9 mouse cellular contexts compared by ENCODE assay signal in the genomic region with DNA sequence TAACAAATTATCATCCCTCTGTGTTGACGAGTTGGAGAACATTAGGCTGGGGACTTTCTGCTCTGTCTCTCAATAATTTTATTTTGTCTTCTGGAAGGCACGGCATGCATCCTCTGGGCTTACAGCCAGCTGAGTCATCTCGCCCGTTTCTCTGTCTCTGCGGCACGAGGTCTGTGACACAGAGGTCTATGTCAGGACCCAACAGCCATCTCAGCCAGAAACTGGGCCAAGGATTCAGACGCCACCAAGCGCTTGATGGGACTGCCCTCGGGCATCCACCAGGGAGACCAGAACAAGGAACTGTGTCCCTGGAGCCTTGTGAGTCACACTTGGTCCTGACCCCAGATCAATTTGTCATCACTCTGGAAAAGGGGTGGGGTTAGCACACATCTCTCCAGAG.
DNase-seq lines count a peak whose midpoint lies in the region; ATAC-seq and TF ChIP-seq lines count a peak whose summit lies in the region.
"Had no signal": no experiment of that assay in that cellular context is flagged by ENCODE, and none has a peak within 500 bp of the region (broad histone marks: within the 10 kb centered on the region; RNA-seq: fewer than 3 reads in every experiment).

No protein-coding gene starts in this region.

- no peak overlapping the region for H3K4me2 ChIP-seq in forebrain, postnatal 0 days (ENCODE audit: low read depth)
- H3K4me2 ChIP-seq in liver, embryonic 11.5 days = no peak overlapping the region
- H3K4me2 ChIP-seq: liver, embryonic 13.5 days had no signal

- H3K4me3 ChIP-seq in bone marrow macrophage, adult 2 months (ENCODE audit: insufficient read depth, low read length) = no peak overlapping the region
- H3K4me3 ChIP-seq in forebrain, postnatal 0 days (ENCODE audit: low read depth, low read length) = no peak overlapping the region
- no peak overlapping the region for H3K4me3 ChIP-seq in liver, embryonic 11.5 days (ENCODE audit: low read depth, low read length)
- H3K4me3 ChIP-seq: liver, embryonic 13.5 days had no signal

- 72% methylated on average over 9 of the region's 9 CpGs for WGBS in forebrain, postnatal 0 days
- 76% methylated on average over 9 of the region's 9 CpGs for WGBS in liver, embryonic 11.5 days

- intact Hi-C loops in left cerebral cortex, postnatal 36 days (cut with DNase I) = no loop called here
- intact Hi-C loops in heart, postnatal 10 days (cut with DNase I) = no loop called here

- H3K4me1 ChIP-seq in bone marrow macrophage, adult 2 months (ENCODE audit: control insufficient read depth, insufficient read depth, low read length) = peaks cover 23% of the 10 kb centered on the region
- no peaks in the 10 kb centered on the region for H3K4me1 ChIP-seq in forebrain, postnatal 0 days (ENCODE audit: insufficient read depth)
- no peaks in the 10 kb centered on the region for H3K4me1 ChIP-seq in liver, embryonic 11.5 days (replicated peaks; ENCODE audit: control insufficient read depth, insufficient read depth, low read length)
- H3K4me1 ChIP-seq: liver, embryonic 13.5 days had no signal

- no peak for TF ChIP-seq POLR2A in bone marrow macrophage, adult 2 months (IDR thresholded peaks at IDR 0.05; ENCODE audit: borderline replicate concordance, low read depth, low read length)

- DNase-seq in left cerebral cortex, adult 11 months (ENCODE audit: low spot score) = peak; percentile 19
- DNase-seq in left cerebral cortex, postnatal 36 days (ENCODE audit: low spot score in 2 of 2) = no peak
- peak; percentile 60 to 70 for DNase-seq in heart, postnatal 10 days
- peak; percentile 65 for DNase-seq in lung, postnatal 36 days
- DNase-seq in forebrain, postnatal 0 days = no peak
- no peak for DNase-seq in liver, embryonic 11.5 days (ENCODE audit: low spot score)
- DNase-seq: liver, embryonic 13.5 days had no signal

- no peak for ATAC-seq in forebrain, postnatal 0 days
- no peak for ATAC-seq in megakaryocyte-erythroid progenitor cell, adult 5-6 weeks (replicated peaks; ENCODE audit: low FRiP score, low TSS enrichment, poor library complexity, severe bottlenecking)
- no peak for ATAC-seq in liver, embryonic 11.5 days (replicated peaks; ENCODE audit: low FRiP score)

- H3K27me3 ChIP-seq in forebrain, postnatal 0 days (ENCODE audit: insufficient read depth, low read length) = no peaks in the 10 kb centered on the region
- H3K27me3 ChIP-seq in liver, embryonic 11.5 days (replicated peaks; ENCODE audit: control insufficient read depth, insufficient read depth, low read length) = no peaks in the 10 kb centered on the region
- H3K27me3 ChIP-seq: liver, embryonic 13.5 days had no signal

- H3K36me3 ChIP-seq in forebrain, postnatal 0 days (ENCODE audit: insufficient read depth) = no peaks in the 10 kb centered on the region
- no peaks in the 10 kb centered on the region for H3K36me3 ChIP-seq in liver, embryonic 11.5 days (ENCODE audit: control insufficient read depth, insufficient read depth, low read length)
- H3K36me3 ChIP-seq: liver, embryonic 13.5 days had no signal

- H3K27ac ChIP-seq in bone marrow macrophage, adult 2 months (ENCODE audit: insufficient read depth, low read depth, low read length) = peak overlapping the region; percentile 61
- no peak overlapping the region for H3K27ac ChIP-seq in forebrain, postnatal 0 days (ENCODE audit: low read depth, low read length)
- H3K27ac ChIP-seq in liver, embryonic 11.5 days (ENCODE audit: low read depth, low read length) = no peak overlapping the region
- H3K27ac ChIP-seq: liver, embryonic 13.5 days had no signal

- no peak overlapping the region for H3K9ac ChIP-seq in forebrain, postnatal 0 days
- H3K9ac ChIP-seq in liver, embryonic 11.5 days (ENCODE audit: low read depth, low read length) = no peak overlapping the region
- H3K9ac ChIP-seq: liver, embryonic 13.5 days had no signal

- TF ChIP-seq CTCF in bone marrow macrophage, adult 2 months (IDR thresholded peaks at IDR 0.05; ENCODE audit: low read depth, low read length) = no peak
- no peak for TF ChIP-seq CTCF in forebrain, postnatal 0 days (IDR thresholded peaks at IDR 0.05; ENCODE audit: low read depth)

- H3K9me3 ChIP-seq in forebrain, postnatal 0 days (ENCODE audit: low read length) = no peaks in the 10 kb centered on the region
- no peaks in the 10 kb centered on the region for H3K9me3 ChIP-seq in liver, embryonic 11.5 days (ENCODE audit: control insufficient read depth, low read length)
- H3K9me3 ChIP-seq: liver, embryonic 13.5 days had no signal

Comparison
In these comparisons a context has a peak if more than half of its experiments do, and no peak if none do; other contexts are left out.
1. DNase-seq: peak in left cerebral cortex, adult 11 months (single experiment), heart, postnatal 10 days (2 of 2) and lung, postnatal 36 days (single experiment); none in left cerebral cortex, postnatal 36 days (0 of 2), forebrain, postnatal 0 days (single experiment) and liver, embryonic 11.5 days (single experiment).